Mouse (Mus musculus): ENCODE measurements around the gene Lrrtm1.

Gene Lrrtm1

GRCm38 (mm10) chr6:77306796-77307195 lies 64.3 kb downstream of the Lrrtm1 start:
- DNase-seq (ENCODE audit: low read depth, low spot score): no peak

Data from CD4-positive helper T cell, adult 2 months (primary cell).